Mouse (Mus musculus) mesoderm, embryonic 11.5 days (tissue): ENCODE measurements around the gene Diaph2.
"Not testable (repeated sequence)": the region's sequence is repeated elsewhere in the genome, so short reads cannot be mapped to it uniquely, and the experiment has no call there.

Source experiments
- DNase-seq: peaks from one replicate; pipeline ENCODE4 v3.0.0-alpha.2; 2012; ENCODE audit warnings: low read depth, low spot score

Diaph2 gene

DNA sequence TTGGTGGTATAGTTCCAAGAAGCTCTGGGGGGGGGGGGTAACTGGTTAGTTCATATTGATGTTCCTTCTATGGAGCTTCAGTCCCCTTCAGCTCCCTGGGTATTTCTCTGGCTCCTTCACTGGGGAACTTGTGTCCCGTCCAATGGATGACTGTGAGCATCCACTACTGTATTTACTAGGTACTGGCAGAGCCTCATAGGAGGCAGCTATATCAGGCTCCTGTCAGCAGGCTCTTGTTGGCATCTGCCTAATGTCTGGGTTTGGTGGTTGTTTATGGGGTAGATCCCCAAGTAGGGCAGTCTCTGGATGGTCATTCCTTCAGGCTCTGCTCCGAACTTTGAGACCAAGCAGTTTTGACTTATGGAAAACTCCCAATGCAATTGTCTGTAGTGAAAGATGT, 50.4 kb downstream of the Diaph2 start:
- not testable (repeated sequence) for DNase-seq

- no peak for DNase-seq
Observed at GRCm38 (mm10) chrX:129831903-129832302, 82.4 kb downstream of the Diaph2 start.

DNA sequence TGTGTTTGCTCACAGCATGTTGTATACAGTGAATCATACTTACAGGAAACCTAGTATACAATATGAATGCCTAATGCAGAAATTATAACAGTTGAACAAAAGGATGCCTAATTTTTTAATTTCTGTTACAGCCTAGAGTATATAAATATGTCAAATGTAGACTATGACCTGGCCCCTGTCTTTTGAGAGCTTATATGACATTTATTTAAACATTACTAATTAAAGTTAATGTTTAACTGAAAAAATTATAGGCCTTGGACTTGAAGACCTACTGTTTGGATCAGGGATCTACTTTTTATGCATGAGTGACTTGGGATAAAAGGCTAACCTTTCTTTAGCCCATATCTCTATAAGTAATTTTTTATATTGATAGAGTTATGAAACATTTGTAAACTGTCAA, 84.3 kb downstream of the Diaph2 start:
- DNase-seq, result no peak

GRCm38 (mm10) chrX:129884465-129884864, 134.9 kb downstream of the Diaph2 start:
- DNase-seq, result peak; percentile 36

DNA sequence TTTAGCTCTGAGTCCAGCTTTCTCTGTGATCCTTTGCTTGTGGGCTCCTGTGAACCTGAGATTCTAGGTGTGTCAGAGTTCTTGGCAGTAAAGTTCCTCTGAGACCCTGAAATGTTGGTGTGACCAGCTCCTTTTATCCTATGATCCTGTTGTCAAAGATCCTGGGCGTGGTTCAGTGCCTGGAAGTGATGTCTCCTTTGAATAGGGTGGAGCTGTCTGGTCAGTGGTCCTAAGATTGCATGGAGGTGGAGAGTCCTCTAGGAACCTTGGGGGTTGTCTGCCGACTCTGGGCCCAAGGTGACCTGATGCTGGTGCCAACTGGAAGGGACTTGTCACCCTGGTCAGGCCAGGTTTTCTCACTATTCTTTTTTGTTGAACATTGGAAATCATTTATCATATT, 176.3 kb downstream of the Diaph2 start:
- DNase-seq, result no peak

DNA sequence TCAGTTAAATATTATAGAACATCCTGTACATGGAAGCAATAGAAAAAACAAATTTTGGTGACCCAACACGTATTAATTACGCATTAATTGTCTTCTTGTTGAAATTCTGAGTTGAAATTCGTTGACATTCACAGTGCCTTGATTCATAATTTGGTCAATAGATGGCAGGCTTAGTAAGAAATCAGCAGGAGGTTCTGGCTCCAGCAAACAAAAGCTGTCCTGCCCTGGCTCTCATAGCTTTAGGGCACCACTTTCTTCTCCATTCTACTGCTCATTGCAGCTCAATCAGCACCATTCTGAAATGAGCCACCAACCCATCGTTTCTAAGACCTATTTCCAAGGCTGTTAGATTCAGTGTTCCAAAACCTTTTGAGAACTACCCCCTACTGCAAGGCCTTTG, 225.3 kb downstream of the Diaph2 start:
- peak; percentile 0 for DNase-seq

- no peak for DNase-seq
Observed at GRCm38 (mm10) chrX:130008210-130008609, 258.7 kb downstream of the Diaph2 start.

GRCm38 (mm10) chrX:130019735-130020134, 270.2 kb downstream of the Diaph2 start:
- DNase-seq, result no peak

DNA sequence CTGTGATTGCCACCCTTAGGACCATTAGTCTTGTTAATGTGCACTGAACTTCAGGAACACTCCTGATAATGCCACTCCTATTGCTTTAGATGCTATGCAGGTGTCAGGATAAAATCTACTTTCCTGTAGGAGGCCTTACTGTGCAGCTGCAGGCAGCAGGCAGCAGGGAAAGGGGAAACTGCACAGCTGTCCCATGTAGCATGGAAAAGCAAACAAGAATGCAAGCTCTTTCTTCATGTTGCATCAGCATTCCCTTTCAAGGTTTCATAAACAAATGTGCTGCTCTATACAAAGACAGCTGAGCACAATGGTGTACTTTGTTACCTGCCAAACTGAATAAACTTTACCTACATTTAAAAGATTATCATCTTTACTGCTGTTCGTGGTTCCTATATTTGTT, 295.0 kb downstream of the Diaph2 start:
- no peak for DNase-seq

DNA sequence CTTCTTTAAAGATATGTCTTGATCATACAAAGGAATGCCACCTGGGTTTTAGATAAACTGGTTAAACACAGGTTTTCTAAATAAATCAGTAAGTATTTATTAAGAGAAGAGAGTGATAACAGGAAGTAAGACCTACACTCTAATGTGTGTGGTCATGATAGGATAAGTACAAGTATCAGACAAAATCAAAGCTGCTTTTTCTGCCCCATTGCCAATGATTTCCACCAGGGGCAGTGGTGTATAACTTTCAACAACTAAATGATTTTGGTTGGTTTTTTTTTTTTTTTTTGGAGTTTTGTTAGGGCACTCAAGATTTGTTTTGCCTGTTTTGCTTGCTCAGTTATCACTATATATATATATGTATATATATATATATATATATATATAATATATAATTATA, 399.7 kb downstream of the Diaph2 start:
- DNase-seq, result no peak

DNA sequence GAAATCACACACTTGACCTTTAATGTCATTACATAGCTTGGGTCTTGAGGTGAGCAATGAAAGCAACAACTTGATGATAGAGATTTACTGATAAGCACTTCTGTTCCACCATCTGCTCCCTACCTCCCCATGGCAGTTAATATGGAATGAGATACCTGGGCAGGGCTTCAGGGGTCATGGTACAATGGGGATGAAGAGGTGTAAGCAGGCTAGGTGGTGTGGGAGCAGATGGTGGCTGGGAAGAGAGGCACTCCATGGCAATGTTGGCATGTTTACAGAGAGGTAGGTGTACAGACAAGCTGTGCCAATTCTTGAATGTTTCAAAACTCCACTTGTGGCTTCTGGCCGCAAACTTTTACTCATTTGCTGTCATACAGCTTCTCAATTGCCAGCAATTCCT, 402.6 kb downstream of the Diaph2 start:
- DNase-seq, result no peak

DNA sequence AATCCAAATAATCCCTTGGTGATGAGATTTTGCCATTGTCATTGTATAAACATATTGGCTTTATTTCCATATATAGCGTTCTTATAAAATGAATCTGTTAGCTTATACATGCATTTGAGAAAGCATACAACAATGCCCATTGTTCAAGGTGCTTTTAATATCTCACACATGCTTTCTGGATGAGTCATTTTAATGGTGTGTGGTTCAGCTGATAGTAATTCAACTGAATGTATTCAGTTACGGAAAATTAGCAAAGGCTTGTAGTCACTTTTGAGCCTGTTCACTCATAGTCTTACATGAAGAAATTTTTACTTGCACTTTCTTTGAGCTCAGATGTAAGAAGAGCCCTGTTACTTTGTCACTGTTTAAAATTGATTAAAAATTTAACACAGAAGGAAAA, 423.6 kb downstream of the Diaph2 start:
- DNase-seq, result no peak

- DNase-seq, result no peak
Observed at GRCm38 (mm10) chrX:130187891-130188290, 438.3 kb downstream of the Diaph2 start.

GRCm38 (mm10) chrX:130188449-130188848, 438.9 kb downstream of the Diaph2 start:
- DNase-seq, result no peak

DNA sequence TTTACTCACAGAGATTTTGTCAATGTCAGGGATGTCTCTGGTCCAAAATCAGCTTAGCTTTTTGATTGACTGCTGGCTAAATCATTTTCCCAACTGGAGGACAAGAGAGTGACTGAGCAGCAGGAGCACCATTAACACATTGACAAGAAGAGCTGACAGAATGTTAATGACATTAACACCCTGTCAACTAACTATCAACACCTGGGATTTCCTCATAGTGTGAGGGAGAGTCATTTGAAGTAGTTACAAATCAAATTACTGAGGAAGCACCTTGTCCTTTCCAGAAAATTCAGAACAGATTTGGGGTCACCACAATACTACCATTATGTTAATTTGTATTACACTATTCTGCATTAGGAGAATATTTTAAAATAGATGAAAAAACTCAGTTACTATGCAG, 439.7 kb downstream of the Diaph2 start:
- no peak for DNase-seq

- not testable (repeated sequence) for DNase-seq
Observed at GRCm38 (mm10) chrX:130197412-130197811, 447.9 kb downstream of the Diaph2 start.

- no peak for DNase-seq
Observed at GRCm38 (mm10) chrX:130205243-130205642, 455.7 kb downstream of the Diaph2 start.

- no peak for DNase-seq
Observed at GRCm38 (mm10) chrX:130212227-130212626, 462.7 kb downstream of the Diaph2 start.

DNA sequence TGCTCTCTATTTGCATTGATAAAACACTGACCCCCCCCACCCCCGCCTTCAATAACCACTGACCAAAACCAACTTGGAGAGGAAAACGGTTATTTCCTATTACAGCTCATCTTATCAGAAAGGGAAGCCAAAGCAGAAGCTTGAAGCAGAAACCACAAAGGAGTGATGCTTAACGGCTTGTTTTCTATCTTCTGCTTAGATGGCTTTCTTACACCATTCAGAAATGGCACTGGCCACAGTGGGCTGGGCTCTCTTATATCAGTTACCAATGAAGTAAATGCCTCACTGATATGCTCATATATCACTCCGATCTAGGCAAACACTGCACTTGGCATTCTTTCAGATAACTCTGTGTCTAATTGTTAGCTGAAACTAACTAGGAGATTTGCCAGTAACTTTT, 463.2 kb downstream of the Diaph2 start:
- no peak for DNase-seq

DNA sequence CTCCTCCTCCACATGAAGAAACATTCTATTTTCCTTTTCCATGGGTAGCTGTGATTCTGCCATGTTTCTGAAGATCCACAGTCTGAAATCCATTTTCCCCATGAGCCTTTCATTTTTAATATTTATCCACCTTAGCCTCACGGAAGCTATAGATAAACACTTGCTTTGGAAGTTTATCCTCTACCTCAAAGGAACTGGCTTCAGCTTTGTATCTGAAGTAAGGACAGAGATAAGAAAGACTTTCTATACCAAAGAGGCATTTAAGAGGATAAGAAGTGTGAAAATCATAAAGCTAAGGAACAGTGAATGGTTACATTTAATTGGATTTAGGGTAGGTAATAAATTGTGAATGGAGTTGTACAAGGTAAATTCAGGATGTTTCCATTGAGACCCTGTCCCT, 480.5 kb downstream of the Diaph2 start:
- DNase-seq, result no peak

DNA sequence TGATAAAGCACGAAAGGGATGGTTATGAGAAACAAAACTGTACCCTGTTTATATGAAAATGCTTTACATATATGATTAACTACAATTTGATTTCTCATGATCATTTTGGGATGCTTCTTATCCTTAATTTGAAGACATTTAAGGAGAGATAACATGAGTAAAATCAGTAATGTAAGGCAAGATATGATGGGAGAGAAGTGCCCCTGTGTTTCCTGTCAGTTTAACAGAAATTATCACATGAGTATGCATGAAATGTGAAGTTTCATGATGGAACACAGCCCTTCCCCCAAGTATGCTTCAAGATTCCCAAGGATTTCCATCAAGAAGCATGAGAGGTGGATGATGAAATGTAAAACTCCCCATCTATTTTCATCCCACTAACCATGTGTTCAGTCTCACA, 485.6 kb downstream of the Diaph2 start:
- no peak for DNase-seq

DNA sequence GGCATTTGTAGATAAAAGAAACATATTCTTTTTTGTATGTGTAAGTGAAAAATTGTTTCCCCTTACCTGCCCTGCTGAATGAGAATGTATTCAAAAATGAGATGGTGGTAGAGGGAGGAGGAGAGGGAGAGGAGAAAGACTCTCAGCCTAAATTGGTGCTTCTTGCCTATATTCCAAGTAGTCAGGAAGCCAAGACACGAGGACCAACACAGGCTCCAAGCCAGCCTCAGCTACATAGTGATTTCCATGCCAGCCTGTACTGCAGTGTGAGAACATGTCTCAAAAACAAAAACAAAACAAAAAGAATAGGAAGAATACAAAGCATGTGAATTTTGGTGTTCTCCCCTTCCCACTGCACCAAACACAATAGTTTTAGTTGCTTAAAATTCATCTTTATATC, 497.1 kb downstream of the Diaph2 start:
- no peak for DNase-seq

- DNase-seq, result no peak
Observed at GRCm38 (mm10) chrX:130253664-130254063, 504.1 kb downstream of the Diaph2 start.

GRCm38 (mm10) chrX:130265707-130266106, 516.2 kb downstream of the Diaph2 start:
- no peak for DNase-seq

DNA sequence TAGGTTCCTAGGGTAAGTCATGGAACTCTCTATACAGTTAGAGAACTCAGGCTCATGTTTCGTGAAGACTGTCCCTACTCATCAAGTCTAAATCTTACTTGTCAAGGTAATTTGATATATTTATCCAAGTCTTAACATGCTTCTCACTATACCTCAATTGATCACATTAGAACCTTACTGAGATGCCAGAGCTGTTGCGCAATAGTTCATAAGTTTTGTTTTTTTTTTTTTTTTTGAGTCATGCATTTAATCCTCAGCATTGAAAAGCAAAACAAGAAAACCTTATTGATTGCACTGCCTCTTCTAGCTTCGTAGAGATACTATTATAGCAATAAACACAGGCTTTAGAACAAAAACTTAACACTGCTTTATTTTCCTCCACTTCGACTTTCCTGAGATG, 529.6 kb downstream of the Diaph2 start:
- DNase-seq, result no peak
